Mouse (Mus musculus) activated CD4-positive, CD25-positive, alpha-beta regulatory T cell, adult 4 months (primary cell): ENCODE measurements around the gene Fam50b. TPM values are rescaled to one million over a fixed set of nuclear protein-coding genes. Genes with fewer than 3 reads are reported as not detected.

Experiments used
- polyA plus RNA-seq, 2 experiments: library from polyadenylated mRNA; unstranded; fragments of 100-300 nt; shearing (Covaris generic); gene quantifications; one replicate each; pipeline ENCODE4 v1.2.1; 2017

The Fam50b gene
- polyA plus RNA-seq, 2 experiments from 2014 or later: not detected

Other genes with a start within 250 kb of the Fam50b start
- gene Pxdc1, start 81.4 kb upstream of the Fam50b start, polyA plus RNA-seq: under 1 TPM; 0.58 to 0.93 TPM
- 10 to 100 TPM; 56.8 to 90.8 TPM for gene Prpf4b, start 140.5 kb downstream of the Fam50b start, polyA plus RNA-seq
- gene Fam217a, start 189.5 kb downstream of the Fam50b start, polyA plus RNA-seq: not detected
- not detected for gene 4933417A18Rik, start 189.6 kb downstream of the Fam50b start, polyA plus RNA-seq
- under 1 TPM in 1 of 2 experiments, not detected in 1; 0.62 TPM for gene Eci3, start 229.0 kb downstream of the Fam50b start, polyA plus RNA-seq